In genomic region chr12:111134791-111135733, GRCm38 (mm10) we compare ENCODE assay signal across 8 mouse cellular contexts. TPM values are rescaled to one million over a fixed set of nuclear protein-coding genes. Genes with fewer than 3 reads are reported as not detected.
DNase-seq lines count a peak whose midpoint lies in the region.

No protein-coding gene starts in this region.

- peak; percentile 25 for DNase-seq in cerebellum, adult 11-12 months
- DNase-seq in cerebellum, adult 9-11 months: no peak
- peak; percentile 18 for DNase-seq in retina, adult 2 months (ENCODE audit: low read depth, low spot score)
- DNase-seq in retina, postnatal 1 day: no peak
- DNase-seq in heart, postnatal 36 days: peak; percentile 21 to 30
- peak; percentile 65 for DNase-seq in lung, postnatal 10 days
- DNase-seq in spleen, postnatal 14 days (ENCODE audit: low spot score in 2 of 2): no peak
- no peak for DNase-seq in frontal cortex, postnatal 25 days (ENCODE audit: low spot score in 2 of 2)

- intact Hi-C loops in heart, postnatal 36 days (cut with DNase I): loop anchor here (5.0 kb wide), 1 partner anchor 48 kb away; no protein-coding TSS in a partner anchor

RNA-seq across cellular contexts. Expression of gene Traf3, which starts 31.1 kb away (rescaled TPM):
- total RNA-seq in heart, postnatal 36 days (2021): 10 to 100 TPM; 12.0 to 12.6 TPM

RNA-seq across cellular contexts. Expression of gene 4930595D18Rik, which starts 49.2 kb away (rescaled TPM):
- total RNA-seq in heart, postnatal 36 days (2021): not detected

Comparison
In these comparisons a context has a peak if more than half of its experiments do, and no peak if none do; other contexts are left out.
1. DNase-seq: peak in cerebellum, adult 11-12 months (single experiment), retina, adult 2 months (single experiment), heart, postnatal 36 days (2 of 2) and lung, postnatal 10 days (single experiment); none in cerebellum, adult 9-11 months (single experiment), retina, postnatal 1 day (single experiment), spleen, postnatal 14 days (0 of 2) and frontal cortex, postnatal 25 days (0 of 2).